Mouse (Mus musculus) kidney, adult 8-10 months (tissue): ENCODE measurements around the gene Ablim1.

Source experiments
- DNase-seq, 2 experiments: peaks; one replicate each; pipeline ENCODE4 v3.0.0; 2022

Ablim1 gene

GRCm38 (mm10) chr19:57340900-57341742, 26.4 kb upstream of the Ablim1 start:
- no peak for DNase-seq

DNA sequence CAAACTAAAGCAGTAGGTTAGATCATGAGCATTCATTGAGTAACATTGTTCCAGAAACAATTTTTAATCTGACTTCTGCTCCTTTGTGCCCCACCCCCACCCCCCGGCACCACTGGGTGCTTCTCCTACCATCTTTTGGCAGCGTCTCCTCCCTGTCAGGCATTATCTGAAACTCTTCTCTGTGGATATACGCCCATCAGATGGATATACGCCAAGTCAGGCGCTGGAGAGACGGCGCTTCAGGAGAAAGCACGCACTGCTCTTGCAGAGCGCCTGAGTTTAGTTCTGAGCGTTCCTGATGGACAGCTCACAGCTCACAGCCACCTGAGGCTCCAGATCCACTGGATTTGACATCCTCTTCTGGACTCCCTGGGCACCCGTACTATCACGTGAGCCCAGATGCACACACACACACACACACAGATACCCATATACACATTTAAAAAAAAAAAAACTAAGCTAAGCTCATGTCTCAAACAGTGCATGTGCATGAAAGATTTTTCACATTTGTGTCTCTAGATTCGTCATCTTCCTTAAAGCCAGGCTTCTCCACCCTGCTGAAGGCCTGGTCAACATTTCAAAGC, 24.7 kb upstream of the Ablim1 start:
- no peak for DNase-seq

GRCm38 (mm10) chr19:57335135-57335534, 20.4 kb upstream of the Ablim1 start:
- no peak for DNase-seq

- no peak for DNase-seq
Observed at GRCm38 (mm10) chr19:57333356-57333755, 18.6 kb upstream of the Ablim1 start.

- no peak for DNase-seq
Observed at GRCm38 (mm10) chr19:57331237-57331636, 16.5 kb upstream of the Ablim1 start.

GRCm38 (mm10) chr19:57330309-57330708, 15.6 kb upstream of the Ablim1 start:
- no peak for DNase-seq

DNA sequence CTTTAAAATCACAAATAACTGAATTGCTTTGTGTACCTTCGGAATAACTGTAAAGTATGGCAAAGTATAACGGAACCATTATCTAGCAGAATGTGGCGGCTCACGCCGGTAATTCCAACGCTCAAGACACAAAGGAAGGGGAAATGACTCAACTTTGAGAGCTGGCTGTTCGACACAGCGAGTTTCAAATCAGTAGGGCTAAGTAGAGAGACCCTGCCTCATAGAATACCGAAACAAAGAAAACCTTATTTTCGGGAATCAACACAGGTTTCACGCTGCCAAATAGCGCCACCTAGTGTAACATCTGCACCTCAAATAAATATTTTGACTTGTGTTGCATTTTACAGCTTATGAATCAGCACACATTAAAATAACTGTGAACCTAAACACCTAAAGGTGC, 14.1 kb upstream of the Ablim1 start:
- peak in 1 of 2 experiments; percentile 49 for DNase-seq

- DNase-seq: no peak
Observed at GRCm38 (mm10) chr19:57328269-57328668, 13.6 kb upstream of the Ablim1 start.

DNA sequence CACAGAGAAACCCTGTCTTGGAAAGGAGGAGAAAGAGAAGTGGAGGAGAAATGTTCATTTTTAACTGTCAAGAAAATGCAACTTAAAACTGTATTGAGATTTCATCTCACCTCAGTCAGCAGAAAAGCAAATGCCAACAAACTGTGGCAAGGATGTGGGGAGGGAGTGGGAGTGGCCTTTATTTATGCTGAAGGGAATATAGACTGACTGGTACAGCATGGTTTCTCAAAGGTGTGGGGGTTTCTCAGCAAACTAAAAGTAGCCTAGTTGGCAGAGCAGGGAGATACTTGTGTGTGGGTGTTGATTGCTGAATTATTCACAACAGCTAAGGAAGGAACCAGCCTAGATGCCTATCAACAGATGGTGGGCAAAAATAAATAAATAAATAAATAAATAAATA, 13.0 kb upstream of the Ablim1 start:
- no peak for DNase-seq

- peak; percentile 42 to 75 for DNase-seq
Observed at GRCm38 (mm10) chr19:57325748-57326300, 11.1 kb upstream of the Ablim1 start.

GRCm38 (mm10) chr19:57323087-57323486, 8.4 kb upstream of the Ablim1 start:
- no peak for DNase-seq

DNA sequence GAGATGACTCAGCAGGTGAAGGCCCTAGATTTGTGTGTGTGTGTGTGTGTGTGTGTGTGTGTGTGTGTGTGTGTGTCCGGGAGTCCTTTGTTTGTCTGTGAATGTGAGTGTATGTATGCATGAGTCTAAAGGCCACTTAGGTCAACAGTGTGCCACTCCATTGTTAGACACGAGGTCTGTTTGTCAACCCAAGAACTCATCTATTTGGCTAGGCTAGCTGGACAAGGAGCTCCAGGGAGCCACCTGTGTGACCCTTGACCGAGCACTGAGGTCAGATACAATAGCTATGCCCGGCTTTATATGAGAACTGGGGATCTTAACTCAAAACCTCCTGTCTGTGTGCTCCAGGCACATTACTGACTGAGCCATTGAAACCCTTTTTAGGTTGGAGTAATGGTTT, 7.8 kb upstream of the Ablim1 start:
- no peak for DNase-seq

- DNase-seq: no peak
Observed at GRCm38 (mm10) chr19:57321839-57322238, 7.1 kb upstream of the Ablim1 start.

- DNase-seq: no peak
Observed at GRCm38 (mm10) chr19:57320656-57321382, 6.1 kb upstream of the Ablim1 start.

GRCm38 (mm10) chr19:57316597-57316996, 1.9 kb upstream of the Ablim1 start:
- DNase-seq: no peak

DNA sequence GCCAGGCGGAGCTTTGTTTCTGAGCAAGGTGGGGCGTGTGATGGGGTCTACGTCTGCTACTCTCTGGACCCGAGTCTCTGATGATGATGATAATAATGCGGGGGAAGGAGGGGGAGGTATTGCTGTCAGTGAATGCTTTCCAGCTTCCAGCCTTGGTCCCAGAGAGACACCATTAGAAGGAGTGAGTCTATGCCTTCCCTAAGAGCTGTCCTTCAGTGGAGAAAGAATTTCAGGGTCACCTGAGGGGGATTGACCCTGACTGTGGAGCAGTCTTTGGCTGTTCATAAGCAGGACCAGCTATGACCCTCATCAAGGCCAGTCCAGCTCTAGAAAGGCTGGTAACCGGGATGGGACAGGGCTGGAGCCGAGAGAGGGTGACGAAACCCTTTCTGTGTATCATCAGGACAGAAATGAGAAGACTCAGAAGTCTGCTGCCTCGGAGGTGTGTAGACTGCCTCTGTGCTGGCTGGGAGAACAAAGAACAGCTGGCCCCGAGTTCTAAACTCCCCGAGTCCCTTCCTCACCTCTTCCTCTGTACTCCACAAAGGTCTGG, 370 bp upstream of the Ablim1 start:
- DNase-seq: no peak

DNA sequence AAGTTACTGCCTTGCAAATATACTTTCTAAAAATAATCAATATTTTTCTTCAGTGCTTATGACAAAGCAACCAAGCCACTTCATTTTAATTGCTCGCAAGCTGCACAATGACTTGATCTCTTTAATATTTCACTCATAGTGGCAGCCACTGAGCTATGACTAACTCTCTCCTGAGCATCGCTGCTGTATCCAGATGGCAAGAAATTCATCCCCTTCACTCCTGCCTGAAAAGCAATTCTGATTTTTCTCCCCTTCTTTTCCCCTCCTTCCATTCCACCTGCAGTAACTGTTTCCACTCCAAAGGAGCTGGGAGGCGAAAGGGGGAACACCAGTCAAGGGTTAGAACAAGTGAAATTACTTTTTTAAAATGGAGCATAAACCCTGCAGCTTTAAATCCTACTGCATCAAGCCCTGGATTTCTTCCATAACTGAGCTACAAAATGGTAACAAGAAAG, 801 bp downstream of the Ablim1 start:
- no peak for DNase-seq

- DNase-seq: peak; percentile 75 to 78
Observed at GRCm38 (mm10) chr19:57313226-57313625, 1.5 kb downstream of the Ablim1 start.

- DNase-seq: no peak
Observed at GRCm38 (mm10) chr19:57309980-57310379, 4.7 kb downstream of the Ablim1 start.

GRCm38 (mm10) chr19:57306601-57307000, 8.1 kb downstream of the Ablim1 start:
- no peak for DNase-seq

DNA sequence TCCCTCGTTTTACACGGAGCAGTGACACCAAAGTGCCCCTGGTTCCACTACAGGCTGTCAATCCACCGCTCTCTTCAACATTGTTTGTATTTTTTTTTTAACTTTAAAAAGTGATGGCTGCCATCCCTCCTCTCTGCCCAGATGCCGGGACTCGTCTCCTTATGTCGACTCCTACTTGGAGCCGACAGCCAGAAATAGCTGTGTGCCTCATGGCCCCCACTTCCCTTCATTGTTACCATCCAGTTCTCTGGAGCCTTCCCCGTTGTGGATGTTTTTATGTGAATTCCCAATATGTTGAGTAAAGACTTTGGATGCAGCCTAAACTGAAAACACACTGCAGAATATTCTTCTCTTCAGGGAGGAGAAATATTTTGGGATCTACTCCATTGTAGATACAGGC, 8.7 kb downstream of the Ablim1 start:
- DNase-seq: no peak

DNA sequence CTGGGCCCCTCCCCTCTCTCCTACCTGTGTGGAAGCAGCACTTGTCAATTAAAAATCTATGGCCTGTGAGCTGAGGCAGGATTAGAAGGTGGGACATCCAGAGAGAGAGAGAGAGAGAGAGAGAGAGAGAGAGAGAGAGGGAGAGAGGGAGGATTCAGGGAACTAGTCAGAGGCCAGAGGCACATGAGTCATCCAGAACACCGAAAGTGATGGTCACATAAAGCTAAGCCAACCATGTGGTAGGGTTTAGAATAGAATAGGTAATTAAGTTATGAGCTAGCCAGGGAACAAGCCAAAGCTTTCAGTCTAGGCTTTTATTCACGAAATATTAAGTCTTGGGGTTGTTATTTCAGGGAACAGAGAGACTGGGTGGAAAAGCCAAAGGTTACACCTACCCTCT, 10.1 kb downstream of the Ablim1 start:
- no peak for DNase-seq

- no peak for DNase-seq
Observed at GRCm38 (mm10) chr19:57301961-57302395, 12.7 kb downstream of the Ablim1 start.
